Mouse (Mus musculus): ENCODE data around the gene Dgkb.

The Dgkb gene

GRCm38 (mm10) chr12:38385942-38386341 lies 568.4 kb downstream of the Dgkb start:
- DNase-seq = no peak

- no peak for DNase-seq
Measured at GRCm38 (mm10) chr12:38386991-38387390, 569.5 kb downstream of the Dgkb start.

GRCm38 (mm10) chr12:38387654-38388053 lies 570.1 kb downstream of the Dgkb start:
- DNase-seq = no peak

GRCm38 (mm10) chr12:38388243-38388642 lies 570.7 kb downstream of the Dgkb start:
- DNase-seq = no peak

GRCm38 (mm10) chr12:38397754-38398312 lies 580.3 kb downstream of the Dgkb start:
- no peak for DNase-seq

GRCm38 (mm10) chr12:38400089-38400488 lies 582.6 kb downstream of the Dgkb start:
- DNase-seq = no peak

GRCm38 (mm10) chr12:38435364-38436130 lies 618.0 kb downstream of the Dgkb start:
- no peak for DNase-seq

- no peak for DNase-seq
Measured at GRCm38 (mm10) chr12:38436131-38436436, 618.6 kb downstream of the Dgkb start.

GRCm38 (mm10) chr12:38450323-38451087 lies 633.0 kb downstream of the Dgkb start:
- DNase-seq = no peak

GRCm38 (mm10) chr12:38451677-38452076 lies 634.2 kb downstream of the Dgkb start:
- no peak for DNase-seq

GRCm38 (mm10) chr12:38468191-38468590 lies 650.7 kb downstream of the Dgkb start:
- DNase-seq = no peak

- DNase-seq = no peak
Measured at GRCm38 (mm10) chr12:38468605-38469004, 651.1 kb downstream of the Dgkb start.

- DNase-seq = no peak
Measured at GRCm38 (mm10) chr12:38497229-38497628, 679.7 kb downstream of the Dgkb start.

- DNase-seq = no peak
Measured at GRCm38 (mm10) chr12:38500931-38501330, 683.4 kb downstream of the Dgkb start.

GRCm38 (mm10) chr12:38508195-38508594 lies 690.7 kb downstream of the Dgkb start:
- DNase-seq = no peak

- no peak for DNase-seq
Measured at GRCm38 (mm10) chr12:38545431-38545830, 727.9 kb downstream of the Dgkb start.

GRCm38 (mm10) chr12:38577141-38577540 lies 759.6 kb downstream of the Dgkb start:
- DNase-seq = no peak

GRCm38 (mm10) chr12:38579191-38579817 lies 761.8 kb downstream of the Dgkb start:
- DNase-seq = no peak

- no peak for DNase-seq
Measured at GRCm38 (mm10) chr12:38586368-38586865, 768.9 kb downstream of the Dgkb start.

- no peak for DNase-seq
Measured at GRCm38 (mm10) chr12:38589951-38590350, 772.4 kb downstream of the Dgkb start.

- no peak for DNase-seq
Measured at GRCm38 (mm10) chr12:38593653-38594052, 776.1 kb downstream of the Dgkb start.

- no peak for DNase-seq
Measured at GRCm38 (mm10) chr12:38594055-38594454, 776.5 kb downstream of the Dgkb start.

GRCm38 (mm10) chr12:38596416-38597062 lies 779.0 kb downstream of the Dgkb start:
- no peak for DNase-seq

All from thymus, adult 18-20 months (tissue).